ENCODE assay signal across 20 mouse cellular contexts in genomic region chr6:21722238-21722637, GRCm38 (mm10).
A peak's percentile ranks its signal among the peaks of the same experiment; 100 is the strongest.
DNase-seq lines count a peak whose midpoint lies in the region; TF ChIP-seq lines count a peak whose summit lies in the region.
"Had no signal": no experiment of that assay in that cellular context is flagged by ENCODE, and none has a peak within 500 bp of the region (broad histone marks: within the 10 kb centered on the region; RNA-seq: fewer than 3 reads in every experiment).

No protein-coding gene starts in this region.

- TF ChIP-seq CTCF in CH12.LX (conservative IDR thresholded peaks at IDR 0.05 in 1 of 2, IDR thresholded peaks at IDR 0.05 in 1 of 2; ENCODE audit: low read depth in 2 of 2, low read length in 2 of 2), result no peak
- no peak for TF ChIP-seq CTCF in left cerebral cortex, adult 2 months (IDR thresholded peaks at IDR 0.05)

- H3K4me2 ChIP-seq in CH12.LX (ENCODE audit: insufficient read depth, low read depth, poor library complexity, severe bottlenecking), result 0 out of 2 replicates have a peak overlapping the region, but pooled peaks have one; percentile 4
- H3K4me2 ChIP-seq: embryonic facial prominence, embryonic 12.5 days; embryonic facial prominence, embryonic 15.5 days; heart, embryonic 11.5 days; hindbrain, embryonic 12.5 days; hindbrain, embryonic 15.5 days had no signal

- H3K79me2 ChIP-seq in CH12.LX (replicated peaks; ENCODE audit: control insufficient read depth, extremely low read depth, insufficient read depth, poor library complexity, severe bottlenecking), result no peaks in the 10 kb centered on the region

- H3K36me3 ChIP-seq in CH12.LX (replicated peaks in 1 of 2; ENCODE audit: control insufficient read depth in 1 of 2, insufficient read depth in 1 of 2, low read length in 1 of 2), result no peaks in the 10 kb centered on the region
- H3K36me3 ChIP-seq: embryonic facial prominence, embryonic 12.5 days; embryonic facial prominence, embryonic 15.5 days; G1E; hindbrain, embryonic 12.5 days had no signal

- dilution Hi-C loops in CH12.LX (cut with MboI; ENCODE audit: extremely low pct_ligation_motif_present, extremely low pct_unique_long_range_greater_than_20kb, low sequenced_read_pairs), result no loop called here

- no peak overlapping the region for H3K4me3 ChIP-seq in CH12.LX (replicated peaks in 1 of 3; ENCODE audit: low read depth in 2 of 3, low read length in 2 of 3, poor library complexity in 1 of 3)
- no peak overlapping the region for H3K4me3 ChIP-seq in left cerebral cortex, adult 2 months
- H3K4me3 ChIP-seq: embryonic facial prominence, embryonic 12.5 days; embryonic facial prominence, embryonic 15.5 days; gastrocnemius, adult 2 months; hindbrain, embryonic 12.5 days; hindbrain, embryonic 15.5 days had no signal

- intact Hi-C loops in left cerebral cortex, adult 2 months (cut with DNase I), result no loop called here

- no peak overlapping the region for H3K9ac ChIP-seq in CH12.LX (ENCODE audit: insufficient read depth, low read depth)
- H3K9ac ChIP-seq: embryonic facial prominence, embryonic 12.5 days; embryonic facial prominence, embryonic 15.5 days; forebrain, postnatal 0 days; hindbrain, embryonic 12.5 days; hindbrain, embryonic 15.5 days had no signal

- H3K4me1 ChIP-seq in CH12.LX (ENCODE audit: control insufficient read depth in 1 of 2, insufficient read depth in 2 of 2), result no peaks in the 10 kb centered on the region
- H3K4me1 ChIP-seq: embryonic facial prominence, embryonic 12.5 days; embryonic facial prominence, embryonic 15.5 days; hindbrain, embryonic 12.5 days; hindbrain, embryonic 15.5 days had no signal

- TF ChIP-seq RAD21 in CH12.LX (IDR thresholded peaks at IDR 0.05; ENCODE audit: low read depth, low read length), result no peak

- TF ChIP-seq POLR2A in CH12.LX (IDR thresholded peaks at IDR 0.05; ENCODE audit: low read depth, low read length), result no peak

- no peak overlapping the region for H3K27ac ChIP-seq in CH12.LX (ENCODE audit: insufficient read depth, low read depth)
- H3K27ac ChIP-seq in left cerebral cortex, adult 2 months, result no peak overlapping the region
- H3K27ac ChIP-seq: embryonic facial prominence, embryonic 12.5 days; embryonic facial prominence, embryonic 15.5 days; gastrocnemius, adult 2 months; hindbrain, embryonic 12.5 days; hindbrain, embryonic 15.5 days had no signal

- no peak for TF ChIP-seq EP300 in CH12.LX (IDR thresholded peaks at IDR 0.05; ENCODE audit: low read length)

- peak; percentile 45 to 59 for DNase-seq in cerebellum, adult 18-20 months
- no peak for DNase-seq in cerebellum, postnatal 4 days (ENCODE audit: low spot score in 2 of 2)
- no peak for DNase-seq in CH12.LX (ENCODE audit: extremely low read depth)
- DNase-seq in brain, adult 2 months (ENCODE audit: low read depth, low spot score), result peak; percentile 59
- DNase-seq in cerebellum, postnatal 25 days, result peak; percentile 43 to 54
- DNase-seq in spleen, postnatal 14 days (ENCODE audit: low spot score in 2 of 2), result no peak
- DNase-seq in left cerebral cortex, adult 2 months (ENCODE audit: extremely low spot score in 1 of 2, low spot score in 2 of 2), result no peak
- no peak for DNase-seq in neural tube, embryonic 10.5 days (ENCODE audit: extremely low spot score, low spot score)
- DNase-seq: adrenal gland, postnatal 10 days; adrenal gland, postnatal 36 days; forebrain, postnatal 0 days; gastrocnemius, adult 2 months; gastrocnemius, postnatal 14 days; heart, adult 11 months had no signal

- no peaks in the 10 kb centered on the region for H3K27me3 ChIP-seq in CH12.LX (replicated peaks)
- H3K27me3 ChIP-seq: embryonic facial prominence, embryonic 12.5 days; embryonic facial prominence, embryonic 15.5 days; hindbrain, embryonic 12.5 days; hindbrain, embryonic 15.5 days had no signal

- no peaks in the 10 kb centered on the region for H3K9me3 ChIP-seq in CH12.LX (replicated peaks; ENCODE audit: low read length)
- H3K9me3 ChIP-seq: embryonic facial prominence, embryonic 12.5 days; embryonic facial prominence, embryonic 15.5 days; G1E; hindbrain, embryonic 12.5 days; hindbrain, embryonic 15.5 days had no signal

- in situ Hi-C loops in CH12.LX (cut with MboI; ENCODE audit: low pct_ligation_motif_present, low pct_unique_long_range_greater_than_20kb, low sequenced_read_pairs), result no loop called here

TF ChIP-seq in CH12.LX, 34 proteins besides CTCF, POLR2A, EP300 and RAD21:
- TF ChIP-seq GABPA (IDR thresholded peaks at IDR 0.05; ENCODE audit: insufficient replicate concordance, low read depth, low read length), result no peak
- no peak for TF ChIP-seq MYC (IDR thresholded peaks at IDR 0.05; ENCODE audit: low read depth, low read length)
- no peak for TF ChIP-seq JUN (IDR thresholded peaks at IDR 0.05; ENCODE audit: insufficient read depth, low read depth, low read length)

Comparison
In these comparisons a context has a peak if more than half of its experiments do, and no peak if none do; other contexts are left out.
1. DNase-seq: peak in cerebellum, adult 18-20 months (2 of 2), brain, adult 2 months (single experiment) and cerebellum, postnatal 25 days (2 of 2); none in cerebellum, postnatal 4 days (0 of 2), CH12.LX (single experiment), spleen, postnatal 14 days (0 of 2), left cerebral cortex, adult 2 months (0 of 2) and neural tube, embryonic 10.5 days (single experiment).